Mouse (Mus musculus) common myeloid progenitor, adult 5-6 weeks (primary cell): ENCODE data around the gene Cfap77. TPM values are rescaled to one million over a fixed set of nuclear protein-coding genes. Genes with fewer than 3 reads are reported as not detected.

Experiments
- total RNA-seq: library from RNA; stranded (forward); fragments of 200-1000, 187-1606 nt; gene quantifications from 2 replicates; pipeline ENCODE4 v1.2.3, GENCODE M21; 2017

Cfap77 gene
- total RNA-seq, 1 experiment from 2014 or later: not detected

Other genes starting within 250 kb of the Cfap77 start
- 26.3 and 31.8 TPM in 2 replicates for gene Gtf3c4, start 214.7 kb downstream of the Cfap77 start, total RNA-seq
- 16.5 and 17.8 TPM in 2 replicates for gene Ddx31, start 214.7 kb downstream of the Cfap77 start, total RNA-seq
- not detected in 2 replicates for gene Barhl1, start 138.4 kb downstream of the Cfap77 start, total RNA-seq
- gene Ttf1, start 5.2 kb upstream of the Cfap77 start, total RNA-seq: 17.7 and 21.9 TPM in 2 replicates
- 125 and 132 TPM in 2 replicates for gene Setx, start 69.1 kb upstream of the Cfap77 start, total RNA-seq
- 1.9 and 5.1 TPM in 2 replicates for gene Ntng2, start 197.9 kb upstream of the Cfap77 start, total RNA-seq